Mouse (Mus musculus) layer of hippocampus, adult 11-12 months (tissue): ENCODE measurements at regions not wholly inside any gene's neighbourhood (a gene's known extent, or its start where the extent isn't known, plus 50 kb on each side); places are given as distances from the start of the nearest gene placed in this dataset.

ENCODE experiments used
- DNase-seq: peaks from one replicate; pipeline ENCODE4 v3.0.0; 2022; ENCODE audit warnings: low spot score

GRCm38 (mm10) chr13:91370441-91370840 lies 89.6 kb upstream of the Ssbp2 start:
- DNase-seq: peak; percentile 24

DNA sequence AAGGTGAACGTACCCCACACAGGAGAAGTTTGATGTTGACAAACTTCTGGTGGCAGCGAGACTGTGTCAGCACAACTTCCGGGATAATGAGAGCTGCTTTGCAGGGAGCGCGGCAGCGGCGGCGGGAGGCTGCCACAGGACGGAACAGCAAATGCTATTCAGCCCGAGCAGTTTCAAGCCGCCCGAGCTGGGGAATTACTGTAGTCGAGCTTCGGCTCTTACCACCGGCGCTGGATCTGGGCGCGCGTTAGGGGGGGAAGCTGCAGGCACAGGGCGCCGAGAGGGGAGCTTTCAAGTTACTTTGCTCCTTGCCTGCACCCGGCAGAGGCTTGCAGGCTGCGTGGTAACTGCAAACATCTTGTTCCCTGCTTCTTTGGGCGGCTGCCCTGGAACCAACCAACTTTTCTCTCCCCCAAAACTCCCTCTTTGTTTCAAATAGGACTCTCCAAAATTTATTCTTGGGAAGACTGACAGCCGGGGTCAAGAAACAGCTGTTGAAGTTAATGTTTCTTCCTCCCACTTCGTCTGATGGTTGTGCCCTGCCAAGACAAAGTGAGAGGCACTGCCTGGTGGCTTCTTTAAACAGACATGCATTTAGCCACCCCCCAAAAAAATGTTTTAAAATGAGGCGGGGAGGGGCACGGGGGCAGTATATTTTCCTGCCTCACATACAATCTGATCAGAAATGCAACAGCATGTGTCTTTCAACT lies 89.0 kb upstream of the Ssbp2 start:
- DNase-seq: peak; percentile 96

DNA sequence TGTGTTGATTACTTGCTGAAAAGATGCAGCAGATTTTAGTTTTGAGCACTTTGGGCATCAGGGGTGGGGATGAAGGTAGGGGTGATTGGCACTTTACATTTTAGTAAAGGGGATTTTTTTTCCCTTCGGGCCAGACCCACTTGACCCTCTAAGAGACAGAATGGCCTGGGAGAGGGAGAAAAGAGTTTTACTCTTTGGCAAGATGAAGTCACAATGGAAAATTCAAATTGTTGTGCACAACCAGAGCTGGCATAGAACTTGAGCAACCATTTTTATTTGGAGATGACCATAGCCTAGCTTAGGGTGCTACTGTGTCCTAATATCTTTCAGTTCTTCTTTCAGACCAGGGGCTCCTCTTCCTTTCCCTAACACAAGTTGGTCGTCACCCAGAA lies 88.5 kb upstream of the Ssbp2 start:
- no peak for DNase-seq

GRCm38 (mm10) chr13:91372130-91372875 lies 87.8 kb upstream of the Ssbp2 start:
- peak; percentile 13 for DNase-seq

DNA sequence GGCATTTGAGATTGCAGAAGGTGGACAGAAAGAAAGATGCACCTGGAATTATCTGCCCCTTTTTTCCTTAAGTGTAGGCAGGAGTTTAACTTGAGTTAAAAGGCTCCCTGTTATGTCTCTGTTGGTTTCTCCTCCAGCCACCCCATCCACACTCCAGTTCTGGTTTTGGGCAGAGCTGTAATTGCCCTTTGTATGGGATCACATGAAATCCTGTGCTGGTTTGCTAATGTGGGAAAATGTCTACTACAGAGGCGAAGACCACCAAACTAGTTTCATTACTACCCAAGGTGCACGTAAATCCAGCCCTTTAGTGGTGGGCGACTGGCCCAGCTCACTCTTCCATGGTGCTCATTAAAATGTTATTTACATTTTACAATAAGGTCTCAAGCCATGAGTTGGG lies 85.9 kb upstream of the Ssbp2 start:
- DNase-seq: no peak

GRCm38 (mm10) chr13:91376556-91376955 lies 83.5 kb upstream of the Ssbp2 start:
- DNase-seq: no peak

- DNase-seq: no peak
These were observed 82.7 kb upstream of the Ssbp2 start for GRCm38 (mm10) chr13:91377428-91377827.

DNA sequence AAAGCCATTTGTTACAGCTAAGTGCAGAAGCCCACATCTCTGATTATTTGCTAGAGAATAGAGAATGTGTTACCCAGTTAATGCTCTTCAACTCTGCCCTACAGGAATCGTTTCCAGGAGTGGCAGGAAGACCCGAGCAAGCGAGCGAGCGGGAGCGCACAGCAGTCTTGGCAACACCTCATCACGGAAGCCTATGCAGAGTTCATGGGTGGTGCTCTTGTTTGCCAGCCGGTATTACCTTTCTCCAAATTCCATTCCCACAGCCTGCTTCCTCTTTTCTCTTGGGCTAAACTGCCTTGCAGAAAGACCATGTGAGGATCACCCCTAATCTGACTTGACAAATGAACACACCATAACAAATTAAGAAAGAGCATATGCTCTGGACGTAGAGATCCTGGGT lies 82.1 kb upstream of the Ssbp2 start:
- no peak for DNase-seq

DNA sequence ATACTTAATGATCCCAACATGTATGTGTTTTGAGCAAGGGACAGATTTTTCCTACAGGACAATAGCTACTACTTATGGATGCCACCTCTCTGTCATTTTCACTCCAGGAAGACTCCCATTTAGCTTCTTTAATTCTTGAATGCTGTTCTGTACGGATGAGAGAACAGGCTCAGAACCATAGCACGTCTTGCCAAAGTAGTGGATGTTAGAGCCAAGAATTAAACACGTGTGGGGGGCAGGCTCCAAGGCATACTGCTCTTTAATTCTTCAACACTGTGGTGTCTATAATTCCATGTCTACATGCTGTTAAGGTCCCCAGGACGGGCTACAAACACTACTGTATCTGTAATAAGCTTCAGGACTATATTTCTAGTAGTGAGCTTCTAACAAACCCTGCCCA lies 74.7 kb upstream of the Ssbp2 start:
- no peak for DNase-seq

- no peak for DNase-seq
These were observed 72.2 kb upstream of the Ssbp2 start for GRCm38 (mm10) chr13:91387913-91388312.

GRCm38 (mm10) chr13:91403632-91404031 lies 56.5 kb upstream of the Ssbp2 start:
- no peak for DNase-seq

DNA sequence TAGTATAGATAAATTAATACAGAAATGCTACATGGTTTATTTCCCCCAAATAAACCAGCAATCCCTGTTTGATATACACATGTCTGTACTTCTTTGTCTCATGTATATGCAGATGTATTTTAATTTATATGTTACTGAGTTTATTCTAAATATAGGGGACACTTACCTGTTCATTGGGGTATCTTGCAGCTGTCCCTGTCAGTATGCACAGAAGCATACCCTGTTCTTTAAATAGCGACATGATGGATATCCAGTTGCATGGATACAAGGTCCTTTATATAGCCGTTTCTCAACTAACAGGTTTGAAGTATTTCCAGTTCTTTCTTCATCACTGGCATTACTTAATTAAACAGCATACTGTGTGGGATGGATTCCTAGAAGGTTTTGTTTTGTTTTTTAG lies 55.1 kb upstream of the Ssbp2 start:
- no peak for DNase-seq

GRCm38 (mm10) chr13:91410116-91410515 lies 50.0 kb upstream of the Ssbp2 start:
- DNase-seq: no peak
